Mouse (Mus musculus) lung, postnatal 25 days (tissue): ENCODE measurements around the gene Olfr39.
"Not testable (repeated sequence)": the region's sequence is repeated elsewhere in the genome, so short reads cannot be mapped to it uniquely, and the experiment has no call there.

Source experiments
- DNase-seq: peaks from one replicate; pipeline ENCODE4 v3.0.0; 2022; ENCODE audit warnings: low spot score

The Olfr39 gene

GRCm38 (mm10) chr9:20282051-20282450 is at the start of gene Olfr39:
TSS of gene Olfr39 (plus strand) at chr9:20282351.
- no peak for DNase-seq

- DNase-seq: no peak
Observed at GRCm38 (mm10) chr9:20236819-20237218, 45.3 kb upstream of the Olfr39 start, which contains the start of gene Olfr872. TSS of gene Olfr872 (plus strand) at chr9:20237119.

- DNase-seq: no peak
Observed at GRCm38 (mm10) chr9:20237378-20237777, 44.8 kb upstream of the Olfr39 start.

- not testable (repeated sequence) for DNase-seq
Observed at GRCm38 (mm10) chr9:20295562-20295961, 13.4 kb downstream of the Olfr39 start.

GRCm38 (mm10) chr9:20298232-20298631 is 16.1 kb downstream of the Olfr39 start, which contains the start of gene Olfr873:
TSS of gene Olfr873 (plus strand) at chr9:20298532.
- no peak for DNase-seq

- DNase-seq: no peak
Observed at GRCm38 (mm10) chr9:20335994-20336393, 53.8 kb downstream of the Olfr39 start, which contains the start of gene Olfr18. TSS of gene Olfr18 (minus strand) at chr9:20336094.
